Mouse (Mus musculus) heart, adult 9 months (tissue): ENCODE data around the gene Defb36.

Experiments
- DNase-seq, 2 experiments: peaks; one replicate each; pipeline ENCODE4 v3.0.0; 2022; ENCODE audit warnings: low spot score in 2 of 2

Defb36 gene

DNA sequence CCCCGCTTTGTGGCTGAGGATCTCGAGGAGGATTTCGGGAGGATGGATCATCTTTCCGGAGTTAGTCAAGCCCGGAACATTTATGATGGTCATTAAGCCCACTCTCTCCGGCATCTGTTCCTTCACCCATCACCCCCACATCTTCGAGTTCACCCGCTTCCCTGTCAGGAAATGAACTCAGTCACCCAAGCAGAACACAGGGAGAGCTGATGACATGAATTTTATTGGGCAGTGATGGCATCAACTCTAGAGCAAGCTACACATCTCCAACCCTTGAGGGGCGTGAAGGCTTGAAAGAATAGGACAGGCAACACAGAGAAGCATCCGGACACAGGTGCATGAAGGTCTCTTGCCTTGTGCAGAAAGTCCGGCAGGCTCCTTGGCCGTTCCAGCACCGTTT is 18.0 kb downstream of the Defb36 start:
- no peak for DNase-seq

DNA sequence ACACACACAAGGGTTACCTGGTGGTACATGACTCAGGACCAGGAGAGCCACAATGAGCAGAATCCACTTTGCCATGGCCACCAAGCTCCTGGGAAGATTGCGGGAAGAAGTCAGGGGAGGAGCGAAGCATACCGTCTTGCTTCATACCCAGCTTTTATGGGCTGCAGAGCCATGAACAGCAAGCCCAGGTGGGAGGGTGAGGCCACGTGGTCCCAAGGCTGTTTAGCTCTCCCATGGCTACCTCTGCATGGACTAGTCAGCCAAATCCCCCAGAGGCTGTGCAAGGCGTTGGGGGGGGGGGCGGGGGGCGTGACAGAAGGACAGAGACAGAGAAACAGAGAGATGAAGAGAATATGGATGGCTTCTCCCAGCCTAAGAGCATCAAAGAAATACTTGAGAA is 18.8 kb downstream of the Defb36 start, which contains the start of gene Defb25:
Gene Defb25, minus strand, starts transcription at position 101 of the 400 bp plus-strand sequence.
- no peak for DNase-seq

DNA sequence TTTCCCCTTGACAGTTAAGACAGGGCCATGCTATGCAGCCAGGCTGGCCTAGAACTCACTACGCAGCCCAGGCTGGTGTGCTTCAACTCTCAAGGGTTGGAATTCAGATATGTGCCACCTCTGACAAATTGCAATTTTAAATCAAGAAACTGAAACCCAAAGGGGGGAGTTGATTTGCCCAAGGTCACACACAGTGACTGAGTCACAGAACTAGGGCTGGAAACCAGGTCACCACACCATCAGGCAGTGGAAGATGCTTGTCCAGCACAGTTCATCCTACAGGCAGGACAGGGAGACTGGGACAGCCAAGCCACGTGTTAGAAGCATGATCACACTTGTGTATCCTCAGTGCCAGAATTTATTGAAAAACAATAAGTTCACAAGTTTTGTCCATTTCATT is 20.4 kb downstream of the Defb36 start:
- DNase-seq = no peak

GRCm38 (mm10) chr2:152625256-152625655 is 21.1 kb downstream of the Defb36 start:
- no peak for DNase-seq

DNA sequence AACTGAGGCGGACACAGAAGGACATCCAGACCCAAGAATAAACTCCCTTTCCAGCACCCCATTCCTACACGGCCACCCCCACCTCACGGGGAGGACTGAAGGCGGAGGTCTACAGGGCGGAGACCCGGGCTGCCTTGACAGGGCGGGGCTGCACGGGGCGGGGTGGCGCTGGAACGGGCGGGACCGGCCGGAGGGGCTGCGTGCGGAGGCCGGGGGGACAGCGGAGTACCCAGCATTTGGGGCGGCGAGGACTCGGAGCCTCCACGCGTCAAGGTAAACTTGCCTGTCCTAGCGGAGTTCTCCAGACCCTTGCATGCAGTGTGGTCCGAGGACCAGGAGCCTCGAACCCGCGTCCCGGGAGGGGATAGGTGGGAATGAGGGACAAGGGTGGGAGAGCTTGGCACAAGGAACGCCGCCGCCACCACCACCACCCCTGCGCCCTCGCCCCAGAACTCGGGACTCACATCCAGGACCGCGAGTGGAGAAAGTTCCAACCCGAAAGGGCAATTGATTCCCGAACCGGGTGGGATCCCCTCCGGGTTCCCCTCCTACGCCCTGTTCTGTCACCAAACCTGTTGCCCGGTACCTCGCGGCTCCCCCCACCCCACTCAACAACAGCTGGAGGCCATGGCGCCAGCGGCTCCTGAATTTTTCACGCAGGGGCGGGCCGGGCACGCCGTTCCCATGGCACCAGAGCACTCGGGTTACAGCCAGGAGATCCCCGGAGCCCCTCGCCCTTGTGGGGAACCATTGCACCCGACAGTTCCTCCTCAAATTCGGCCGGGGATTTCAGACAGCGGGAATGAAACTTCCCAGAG is 22.9 kb downstream of the Defb36 start, which contains the start of gene Rem1:
Gene Rem1, plus strand, starts transcription at position 178 of the 818 bp plus-strand sequence.
- DNase-seq = peak; percentile 51 to 63

GRCm38 (mm10) chr2:152628066-152628465 is 23.9 kb downstream of the Defb36 start:
- DNase-seq = no peak

DNA sequence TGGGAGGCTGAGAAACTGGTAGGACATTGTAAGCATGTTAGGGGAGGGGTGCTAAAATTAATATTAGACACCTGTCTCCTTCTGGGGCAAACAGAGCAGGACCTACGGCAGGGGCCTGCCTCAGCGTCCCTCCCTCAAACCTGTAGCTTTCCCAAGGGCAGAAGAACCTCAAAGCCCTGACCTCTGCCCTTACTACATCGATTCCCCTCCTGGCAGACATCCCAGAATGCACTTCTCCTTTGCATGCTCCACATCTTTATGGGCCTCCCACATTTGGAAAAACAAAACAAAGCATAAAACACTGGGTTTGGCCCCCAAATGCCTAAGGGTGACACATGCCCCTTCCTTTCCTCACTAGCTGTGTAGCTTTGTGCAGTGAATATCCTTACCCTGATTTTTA is 25.1 kb downstream of the Defb36 start:
- no peak for DNase-seq

GRCm38 (mm10) chr2:152629904-152630303 is 25.8 kb downstream of the Defb36 start:
- no peak for DNase-seq

- DNase-seq = no peak
These were observed 29.2 kb downstream of the Defb36 start for GRCm38 (mm10) chr2:152633334-152633733.

DNA sequence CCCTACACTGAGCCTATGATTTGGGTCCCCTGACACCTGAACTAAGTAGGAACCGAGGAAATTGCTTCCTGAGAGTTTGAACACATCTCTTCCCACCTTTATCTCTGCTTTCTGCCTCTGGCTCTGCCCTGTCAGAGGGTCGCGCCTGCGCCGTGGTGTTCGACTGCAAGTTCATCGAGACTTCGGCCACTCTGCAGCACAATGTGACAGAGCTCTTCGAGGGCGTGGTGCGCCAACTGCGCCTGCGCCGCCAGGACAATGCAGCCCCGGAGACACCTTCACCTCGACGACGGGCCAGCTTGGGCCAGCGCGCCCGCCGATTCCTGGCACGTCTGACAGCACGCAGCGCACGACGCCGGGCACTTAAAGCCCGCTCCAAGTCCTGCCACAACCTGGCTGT is 30.2 kb downstream of the Defb36 start:
- no peak for DNase-seq

GRCm38 (mm10) chr2:152636246-152637005 is 32.3 kb downstream of the Defb36 start:
- peak; percentile 86 to 90 for DNase-seq

GRCm38 (mm10) chr2:152637006-152637322 is 32.8 kb downstream of the Defb36 start:
- DNase-seq = no peak

DNA sequence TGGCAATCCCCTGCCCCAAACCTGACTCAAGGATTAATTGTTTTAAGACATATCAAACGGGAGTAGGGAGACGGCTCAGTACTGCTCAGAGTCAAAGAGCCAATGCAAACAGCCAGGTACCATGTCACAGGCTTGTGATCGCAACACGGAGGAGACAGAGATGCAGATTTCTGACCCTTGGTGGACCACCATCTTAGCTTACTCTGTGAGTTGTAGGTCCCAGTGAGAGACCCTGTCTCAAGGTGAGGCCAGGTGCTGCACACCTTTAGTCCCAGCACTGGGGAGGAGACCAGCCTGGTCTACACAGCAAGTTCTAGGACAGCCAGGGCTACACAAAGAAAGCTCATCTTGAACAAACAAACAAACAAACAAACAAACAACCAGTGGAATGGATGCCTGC is 33.3 kb downstream of the Defb36 start:
- no peak for DNase-seq

DNA sequence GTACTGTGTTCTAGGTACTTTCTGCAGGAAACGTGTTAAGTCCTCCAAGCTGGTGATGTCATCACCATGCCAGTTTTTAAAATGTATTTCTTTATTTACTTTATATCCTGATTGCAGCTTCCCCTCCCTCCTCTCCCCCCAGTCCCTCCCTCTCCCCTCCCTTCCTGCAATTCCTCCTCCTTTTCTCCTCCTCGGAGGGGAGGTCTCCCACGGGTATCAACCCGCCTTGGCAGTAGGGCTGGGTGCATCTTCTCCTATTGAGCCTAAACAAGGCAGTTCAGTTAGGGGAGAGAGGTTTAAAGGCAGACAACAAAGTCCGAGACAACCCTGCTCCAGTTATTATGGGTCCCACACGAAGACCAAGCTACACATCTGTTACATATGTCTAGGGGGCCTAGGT is 34.7 kb downstream of the Defb36 start:
- no peak for DNase-seq

GRCm38 (mm10) chr2:152639406-152640113 is 35.4 kb downstream of the Defb36 start:
- peak; percentile 77 to 83 for DNase-seq

- peak; percentile 73 to 74 for DNase-seq
These were observed 48.9 kb downstream of the Defb36 start for GRCm38 (mm10) chr2:152652901-152653620.

- DNase-seq = peak; percentile 70 to 71
These were observed 50.0 kb downstream of the Defb36 start for GRCm38 (mm10) chr2:152653874-152654715.

DNA sequence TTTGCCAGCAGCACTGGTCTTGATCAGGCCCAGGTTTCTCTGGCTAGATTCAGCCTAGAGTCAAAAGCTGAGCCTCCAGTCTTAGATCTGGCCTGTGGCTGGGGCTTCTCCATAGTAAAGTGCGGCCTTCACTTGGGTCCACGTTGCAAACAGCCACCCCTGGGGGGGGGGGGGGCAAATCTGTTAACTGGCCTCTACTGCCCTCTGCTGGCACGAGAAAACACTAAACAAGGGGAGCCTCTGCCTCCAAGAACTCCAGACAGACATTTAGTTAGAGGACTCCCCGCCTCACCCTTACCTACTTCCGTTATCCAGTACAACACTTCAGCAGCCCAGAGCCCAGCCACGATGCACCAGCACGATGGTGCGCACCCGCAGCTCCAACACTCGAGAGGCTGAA is 53.3 kb downstream of the Defb36 start:
- DNase-seq = no peak

GRCm38 (mm10) chr2:152661163-152661562 is 57.0 kb downstream of the Defb36 start:
- no peak for DNase-seq
